Mouse (Mus musculus): ENCODE measurements around the gene Slc5a2. TPM values are rescaled to one million over a fixed set of nuclear protein-coding genes. Genes with fewer than 3 reads are reported as not detected.

Gene Slc5a2
- polyA plus RNA-seq, 1 experiment, result 2.0 TPM

DNA sequence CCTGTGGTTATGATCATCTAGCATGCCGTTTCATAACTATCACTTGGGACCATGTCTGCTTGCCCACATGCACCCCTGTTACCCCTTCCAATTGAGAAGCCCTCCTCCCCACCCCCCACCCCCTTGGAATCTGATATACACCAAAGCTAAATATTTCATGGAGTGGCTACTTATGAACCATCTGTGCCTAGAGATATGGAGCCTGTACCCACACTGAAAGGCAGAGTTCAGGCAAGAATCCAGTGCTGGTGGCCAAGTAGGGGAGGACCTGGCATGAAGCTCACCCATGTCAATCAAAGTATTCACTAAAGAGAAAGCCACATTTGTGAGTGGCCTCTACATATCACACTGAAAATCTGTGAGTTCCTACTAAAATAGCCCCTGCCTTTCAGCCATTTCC, 44.3 kb downstream of the Slc5a2 start:
- Histone ChIP-seq H3K4me1 (ENCODE audit: control insufficient read depth, insufficient read depth, low read length) (no peaks in the 10 kb centered on the region; the same call in 1 of the 2 replicates), H3K4me3 (ENCODE audit: control insufficient read depth, low read depth, low read length) (no peak overlapping the region), H3K27ac (ENCODE audit: control insufficient read depth, insufficient read depth, low read depth, low read length) (no peak overlapping the region), H3K36me3 (ENCODE audit: control insufficient read depth, insufficient read depth, low read length) (no peaks in the 10 kb centered on the region), H3K27me3 (ENCODE audit: control insufficient read depth, insufficient read depth, low read length) (no peaks in the 10 kb centered on the region)
- TF ChIP-seq POLR2A (IDR thresholded peaks at IDR 0.05; ENCODE audit: control insufficient read depth, low read depth, low read length) (no peak), CTCF (IDR thresholded peaks at IDR 0.05; ENCODE audit: control insufficient read depth, insufficient read depth, insufficient replicate concordance, low read depth, low read length) (no peak)

DNA sequence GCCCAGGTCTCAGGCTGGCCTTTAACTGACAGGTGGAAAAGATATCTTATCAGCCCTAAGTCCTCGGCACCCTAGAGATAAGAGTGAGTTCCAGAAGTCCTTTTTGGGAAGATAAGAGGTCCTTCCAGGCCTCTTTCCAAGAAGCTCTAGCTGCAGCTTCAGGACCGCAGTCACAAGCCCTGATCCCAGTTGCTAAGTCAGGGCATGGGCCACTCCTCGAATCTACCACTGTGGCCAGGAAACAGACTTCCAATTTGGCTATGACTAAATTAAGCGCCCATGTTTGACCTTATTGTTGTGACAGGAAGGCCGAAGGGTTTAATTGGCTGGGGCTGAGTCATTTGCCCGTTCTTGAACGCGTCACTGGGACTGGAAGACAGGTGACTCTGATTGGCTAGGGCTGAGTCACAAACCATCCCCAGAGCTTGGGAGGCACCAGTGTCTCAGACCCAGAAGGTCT, 44.8 kb downstream of the Slc5a2 start:
- TF ChIP-seq POLR2A (IDR thresholded peaks at IDR 0.05; ENCODE audit: control insufficient read depth, low read depth, low read length), result no peak
- TF ChIP-seq CTCF (IDR thresholded peaks at IDR 0.05; ENCODE audit: control insufficient read depth, insufficient read depth, insufficient replicate concordance, low read depth, low read length), result no peak
- H3K27me3 ChIP-seq (ENCODE audit: control insufficient read depth, insufficient read depth, low read length), result no peaks in the 10 kb centered on the region
- H3K4me1 ChIP-seq (ENCODE audit: control insufficient read depth, insufficient read depth, low read length), result no peaks in the 10 kb centered on the region; the same call in 1 of the 2 replicates
- H3K27ac ChIP-seq (ENCODE audit: control insufficient read depth, insufficient read depth, low read depth, low read length), result no peak overlapping the region
- no peak overlapping the region for H3K4me3 ChIP-seq (ENCODE audit: control insufficient read depth, low read depth, low read length)
- no peaks in the 10 kb centered on the region for H3K36me3 ChIP-seq (ENCODE audit: control insufficient read depth, insufficient read depth, low read length)

DNA sequence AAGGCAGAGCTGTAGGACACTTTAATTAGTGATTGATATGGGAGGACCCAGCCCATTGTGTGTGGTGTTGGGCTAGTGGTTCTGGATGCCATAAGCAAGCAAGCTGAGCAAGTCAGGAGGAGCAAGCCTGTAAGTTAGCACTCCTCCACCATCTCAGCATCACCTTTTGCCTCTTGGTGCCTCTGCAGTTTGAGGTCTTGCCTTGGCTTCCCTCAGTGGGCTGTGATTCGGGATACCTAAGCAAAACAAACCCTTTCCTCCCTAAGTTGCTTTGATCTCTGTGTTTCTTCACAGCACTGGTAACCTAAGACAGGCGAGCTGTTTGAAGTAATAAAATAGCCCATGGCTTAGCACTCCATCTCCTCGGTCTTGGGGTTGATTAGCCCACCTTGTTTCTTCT, 45.8 kb downstream of the Slc5a2 start:
- no peaks in the 10 kb centered on the region for H3K27me3 ChIP-seq (ENCODE audit: control insufficient read depth, insufficient read depth, low read length)
- no peak for TF ChIP-seq CTCF (IDR thresholded peaks at IDR 0.05; ENCODE audit: control insufficient read depth, insufficient read depth, insufficient replicate concordance, low read depth, low read length)
- TF ChIP-seq POLR2A (IDR thresholded peaks at IDR 0.05; ENCODE audit: control insufficient read depth, low read depth, low read length), result no peak
- H3K4me1 ChIP-seq (ENCODE audit: control insufficient read depth, insufficient read depth, low read length), result no peaks in the 10 kb centered on the region; the same call in 1 of the 2 replicates
- no peaks in the 10 kb centered on the region for H3K36me3 ChIP-seq (ENCODE audit: control insufficient read depth, insufficient read depth, low read length)
- no peak overlapping the region for H3K4me3 ChIP-seq (ENCODE audit: control insufficient read depth, low read depth, low read length)
- no peak overlapping the region for H3K27ac ChIP-seq (ENCODE audit: control insufficient read depth, insufficient read depth, low read depth, low read length)

DNA sequence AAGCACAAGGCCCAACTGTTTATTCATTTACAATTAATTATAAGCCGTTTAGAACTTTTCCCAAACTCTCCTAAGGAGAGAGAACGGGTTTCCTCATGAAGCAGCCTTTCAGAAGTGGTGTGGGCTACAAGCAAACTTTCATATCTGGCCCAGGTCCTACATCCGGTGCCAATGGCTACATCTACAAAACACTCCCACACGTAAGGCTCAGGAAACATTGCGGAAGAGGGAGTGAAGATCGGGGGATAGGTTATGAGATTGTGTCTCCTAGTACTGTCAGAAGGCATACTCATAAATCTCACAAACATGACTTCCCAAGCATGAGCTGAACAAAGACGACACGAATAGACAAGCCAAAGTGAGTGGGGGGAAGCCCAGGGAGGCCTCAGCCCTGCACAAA, 46.4 kb downstream of the Slc5a2 start:
- Histone ChIP-seq H3K36me3 (ENCODE audit: control insufficient read depth, insufficient read depth, low read length) (no peaks in the 10 kb centered on the region), H3K27ac (ENCODE audit: control insufficient read depth, insufficient read depth, low read depth, low read length) (no peak overlapping the region), H3K4me3 (ENCODE audit: control insufficient read depth, low read depth, low read length) (no peak overlapping the region), H3K27me3 (ENCODE audit: control insufficient read depth, insufficient read depth, low read length) (no peaks in the 10 kb centered on the region), H3K4me1 (ENCODE audit: control insufficient read depth, insufficient read depth, low read length) (no peaks in the 10 kb centered on the region; the same call in 1 of the 2 replicates)
- no peak for TF ChIP-seq CTCF (IDR thresholded peaks at IDR 0.05; ENCODE audit: control insufficient read depth, insufficient read depth, insufficient replicate concordance, low read depth, low read length)
- TF ChIP-seq POLR2A (IDR thresholded peaks at IDR 0.05; ENCODE audit: control insufficient read depth, low read depth, low read length), result no peak

DNA sequence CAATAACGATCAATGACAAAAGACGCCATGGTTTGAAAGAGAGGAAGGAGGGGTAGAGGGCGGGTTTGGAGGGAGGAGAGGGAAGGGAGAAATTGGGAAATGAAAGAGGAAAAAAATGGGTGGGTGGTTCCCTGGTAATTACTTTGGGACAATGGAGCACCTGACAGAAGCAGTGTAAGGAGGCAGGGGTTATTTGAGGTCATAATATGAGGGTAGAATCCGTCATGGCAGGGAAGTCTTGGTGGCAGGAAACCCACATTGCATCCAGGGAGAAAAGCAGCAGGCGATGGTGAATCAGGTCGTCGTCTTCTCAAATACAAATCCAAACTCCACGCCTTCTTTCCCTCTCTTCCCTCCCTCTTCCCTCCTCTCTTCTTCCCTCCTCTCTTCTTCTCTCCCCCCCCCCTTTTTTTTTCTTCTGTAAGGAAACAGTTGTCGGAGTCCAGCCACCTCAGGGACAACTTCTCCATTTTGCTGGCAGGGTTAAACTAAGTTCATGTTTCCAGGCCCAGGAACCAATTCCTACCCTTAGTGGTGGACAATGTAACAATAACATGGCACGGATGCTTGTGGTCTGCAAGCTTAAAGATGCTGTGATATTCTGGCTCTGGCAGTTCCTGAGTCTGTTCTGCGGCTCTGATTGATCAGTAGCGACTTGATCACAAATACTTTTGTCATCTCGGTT, 47.1 kb downstream of the Slc5a2 start:
- TF ChIP-seq POLR2A (IDR thresholded peaks at IDR 0.05; ENCODE audit: control insufficient read depth, low read depth, low read length), result no peak
- TF ChIP-seq CTCF (IDR thresholded peaks at IDR 0.05; ENCODE audit: control insufficient read depth, insufficient read depth, insufficient replicate concordance, low read depth, low read length), result no peak

DNA sequence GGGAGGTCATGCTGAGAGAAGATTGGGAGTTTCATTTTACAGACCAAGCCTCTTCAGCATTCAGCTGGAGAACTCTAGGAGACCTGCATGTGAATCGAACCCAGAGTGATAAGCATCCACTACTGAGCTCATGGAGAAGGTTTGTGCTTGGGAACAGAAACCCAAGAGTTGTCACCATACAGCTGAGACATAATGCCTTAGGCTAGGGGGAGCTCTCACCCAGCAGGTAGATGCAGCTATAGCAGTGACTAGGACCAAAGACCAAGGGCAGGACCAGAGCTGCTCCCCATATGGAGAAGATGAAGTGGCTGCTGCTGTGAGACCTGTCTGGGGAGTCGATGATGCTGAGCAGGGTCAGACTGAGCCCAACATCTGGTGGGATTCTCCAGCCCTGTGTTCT, 48.1 kb downstream of the Slc5a2 start:
- no peak for TF ChIP-seq CTCF (IDR thresholded peaks at IDR 0.05; ENCODE audit: control insufficient read depth, insufficient read depth, insufficient replicate concordance, low read depth, low read length)
- no peak for TF ChIP-seq POLR2A (IDR thresholded peaks at IDR 0.05; ENCODE audit: control insufficient read depth, low read depth, low read length)
- Histone ChIP-seq H3K36me3 (ENCODE audit: control insufficient read depth, insufficient read depth, low read length) (no peaks in the 10 kb centered on the region), H3K4me1 (ENCODE audit: control insufficient read depth, insufficient read depth, low read length) (no peaks in the 10 kb centered on the region; the same call in 1 of the 2 replicates), H3K27me3 (ENCODE audit: control insufficient read depth, insufficient read depth, low read length) (no peaks in the 10 kb centered on the region), H3K4me3 (ENCODE audit: control insufficient read depth, low read depth, low read length) (no peak overlapping the region), H3K27ac (ENCODE audit: control insufficient read depth, insufficient read depth, low read depth, low read length) (no peak overlapping the region)

More for the DNA sequence above, 47.1 kb downstream of the Slc5a2 start:
- Histone ChIP-seq H3K27me3 (ENCODE audit: control insufficient read depth, insufficient read depth, low read length) (no peaks in the 10 kb centered on the region), H3K36me3 (ENCODE audit: control insufficient read depth, insufficient read depth, low read length) (no peaks in the 10 kb centered on the region), H3K4me1 (ENCODE audit: control insufficient read depth, insufficient read depth, low read length) (no peaks in the 10 kb centered on the region; the same call in 1 of the 2 replicates), H3K27ac (ENCODE audit: control insufficient read depth, insufficient read depth, low read depth, low read length) (no peak overlapping the region), H3K4me3 (ENCODE audit: control insufficient read depth, low read depth, low read length) (no peak overlapping the region)

DNA sequence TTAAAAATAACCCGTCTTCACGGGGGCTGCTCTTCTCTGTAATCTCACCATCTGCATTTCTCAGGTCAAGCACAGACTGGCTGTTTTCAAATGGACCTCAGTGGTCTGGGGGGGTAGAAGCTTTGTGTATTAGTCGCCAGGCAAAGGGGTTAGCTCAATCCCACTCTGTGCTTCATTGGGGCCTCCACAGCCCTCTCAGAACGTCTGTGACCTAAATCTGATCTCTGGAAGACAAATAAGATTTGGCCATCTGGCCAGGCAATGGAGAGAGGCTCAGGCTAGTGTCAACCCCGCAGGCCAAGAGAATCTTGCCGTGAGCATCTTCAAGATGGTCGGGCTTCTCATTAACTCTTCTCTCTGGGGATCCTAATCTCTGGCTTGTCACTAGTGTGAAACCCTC, 49.0 kb downstream of the Slc5a2 start:
- TF ChIP-seq POLR2A (IDR thresholded peaks at IDR 0.05; ENCODE audit: control insufficient read depth, low read depth, low read length) (no peak), CTCF (IDR thresholded peaks at IDR 0.05; ENCODE audit: control insufficient read depth, insufficient read depth, insufficient replicate concordance, low read depth, low read length) (no peak)
- Histone ChIP-seq H3K36me3 (ENCODE audit: control insufficient read depth, insufficient read depth, low read length) (no peaks in the 10 kb centered on the region), H3K4me3 (ENCODE audit: control insufficient read depth, low read depth, low read length) (no peak overlapping the region), H3K27me3 (ENCODE audit: control insufficient read depth, insufficient read depth, low read length) (no peaks in the 10 kb centered on the region), H3K27ac (ENCODE audit: control insufficient read depth, insufficient read depth, low read depth, low read length) (no peak overlapping the region), H3K4me1 (ENCODE audit: control insufficient read depth, insufficient read depth, low read length) (no peaks in the 10 kb centered on the region; the same call in 1 of the 2 replicates)
